Mouse (Mus musculus) small intestine, adult 2 months (tissue): ENCODE measurements around the gene Srd5a2.

Experiments used
- CTCF ChIP-seq: fragments of 200-500 bp; IDR thresholded peaks from 2 replicates; pipeline ENCODE4 v1.5.1; 2012; ENCODE audit warnings: low read depth, mild to moderate bottlenecking, control low read depth, inconsistent platforms, low read length, moderate library complexity, mixed read lengths; ENCODE audit not compliant: insufficient replicate concordance, insufficient read length; ENCODE audit errors: extremely low read depth
- POLR2A ChIP-seq: fragments of 200-500 bp; IDR thresholded peaks from 2 replicates; pipeline ENCODE4 v1.6.1; 2012; ENCODE audit warnings: low read depth, mild to moderate bottlenecking, control low read depth, inconsistent platforms, low read length, moderate library complexity

- no peak for TF ChIP-seq CTCF
- no peak for TF ChIP-seq POLR2A
These were observed 35.7 kb upstream of the Srd5a2 start for GRCm38 (mm10) chr17:74083370-74083769.
